Mouse (Mus musculus) limb, embryonic 14.5 days (tissue): ENCODE results near the gene Tmem204. TPM values are rescaled to one million over a fixed set of nuclear protein-coding genes. Genes with fewer than 3 reads are reported as not detected.

ENCODE experiments used
- ATAC-seq: fragments of 200-750 bp; cut with Nextera tagmentation; 2 replicates; pipeline ENCODE4 v1.8.0; 2017; ENCODE audit warnings: low read depth, moderate number of reproducible peaks, moderate TSS enrichment; ENCODE audit not compliant: low FRiP score
- DNase-seq: peaks from one replicate; pipeline ENCODE4 v3.0.0-alpha.2; 2015; ENCODE audit warnings: low spot score
- H3K27ac ChIP-seq: fragments of 300-500 bp; sonication (generic); replicated peaks from 2 replicates; pipeline ENCODE4 v1.5.1; 2014; ENCODE audit warnings: low read depth, mild to moderate bottlenecking, low read length, moderate library complexity, mixed read lengths
- H3K27me3 ChIP-seq: fragments of 300-500 bp; sonication (generic); 2 replicates; pipeline ENCODE4 v1.6.1; 2014; ENCODE audit warnings: low read length, mixed read lengths; ENCODE audit not compliant: control insufficient read depth, insufficient read depth
- H3K36me3 ChIP-seq: fragments of 300-500 bp; sonication (generic); 2 replicates; pipeline ENCODE4 v1.6.1; 2014; ENCODE audit warnings: mild to moderate bottlenecking, low read length, moderate library complexity, mixed read lengths; ENCODE audit not compliant: control insufficient read depth, insufficient read depth
- H3K4me1 ChIP-seq: fragments of 300-500 bp; sonication (generic); 2 replicates; pipeline ENCODE4 v1.6.1; 2014; ENCODE audit warnings: antibody characterized with exemption, low read length, mixed read lengths; ENCODE audit not compliant: control insufficient read depth, insufficient read depth
- H3K4me2 ChIP-seq: fragments of 300-500 bp; sonication (generic); replicated peaks from 2 replicates; pipeline ENCODE4 v1.6.1; 2014; ENCODE audit warnings: low read depth, mild to moderate bottlenecking, low read length, moderate library complexity; ENCODE audit not compliant: severe bottlenecking
- H3K4me3 ChIP-seq: fragments of 300-500 bp; sonication (generic); replicated peaks from 2 replicates; pipeline ENCODE4 v1.5.1; 2014; ENCODE audit warnings: low read length
- H3K9ac ChIP-seq: fragments of 300-500 bp; sonication (generic); 2 replicates; pipeline ENCODE4 v1.6.1; 2014; ENCODE audit warnings: mild to moderate bottlenecking, low read depth, low read length, moderate library complexity; ENCODE audit not compliant: severe bottlenecking
- H3K9me3 ChIP-seq: fragments of 300-500 bp; sonication (generic); 2 replicates; pipeline ENCODE4 v1.6.1; 2016; ENCODE audit warnings: low read length; ENCODE audit not compliant: control insufficient read depth
- POLR2A ChIP-seq: fragments of 200-500 bp; IDR thresholded peaks from 2 replicates; pipeline ENCODE4 v1.8.0; 2012; ENCODE audit warnings: inconsistent platforms, mild to moderate bottlenecking, moderate library complexity, borderline replicate concordance; ENCODE audit not compliant: insufficient read depth, insufficient read length; ENCODE audit errors: extremely low read depth
- WGBS: fragments of 180-500 bp; shearing (Covaris S2); extraction: QIAGEN DNeasy Blood & Tissue Kit; methylation state at CpG from one replicate; pipeline ENCODE4 v1.1.7; 2014; 5-methylcytosine and 5-hydroxymethylcytosine counted together
- polyA plus RNA-seq, 2 experiments: library from polyadenylated mRNA; depleted of rRNA in 1 of 2; stranded (reverse) in 1 of 2; unstranded in 1 of 2; fragments of >200 nt; fragmentation: Nextera tagmentation in 1 of 2; extraction: Ambion mirVana in 1 of 2; gene quantifications; 2 replicates each; pipeline versions ENCODE4 v1.2.1 to v1.2.3; 2012 to 2014

Gene Tmem204
- polyA plus RNA-seq, 2 experiments, result 12.1 to 17.3 TPM

DNA sequence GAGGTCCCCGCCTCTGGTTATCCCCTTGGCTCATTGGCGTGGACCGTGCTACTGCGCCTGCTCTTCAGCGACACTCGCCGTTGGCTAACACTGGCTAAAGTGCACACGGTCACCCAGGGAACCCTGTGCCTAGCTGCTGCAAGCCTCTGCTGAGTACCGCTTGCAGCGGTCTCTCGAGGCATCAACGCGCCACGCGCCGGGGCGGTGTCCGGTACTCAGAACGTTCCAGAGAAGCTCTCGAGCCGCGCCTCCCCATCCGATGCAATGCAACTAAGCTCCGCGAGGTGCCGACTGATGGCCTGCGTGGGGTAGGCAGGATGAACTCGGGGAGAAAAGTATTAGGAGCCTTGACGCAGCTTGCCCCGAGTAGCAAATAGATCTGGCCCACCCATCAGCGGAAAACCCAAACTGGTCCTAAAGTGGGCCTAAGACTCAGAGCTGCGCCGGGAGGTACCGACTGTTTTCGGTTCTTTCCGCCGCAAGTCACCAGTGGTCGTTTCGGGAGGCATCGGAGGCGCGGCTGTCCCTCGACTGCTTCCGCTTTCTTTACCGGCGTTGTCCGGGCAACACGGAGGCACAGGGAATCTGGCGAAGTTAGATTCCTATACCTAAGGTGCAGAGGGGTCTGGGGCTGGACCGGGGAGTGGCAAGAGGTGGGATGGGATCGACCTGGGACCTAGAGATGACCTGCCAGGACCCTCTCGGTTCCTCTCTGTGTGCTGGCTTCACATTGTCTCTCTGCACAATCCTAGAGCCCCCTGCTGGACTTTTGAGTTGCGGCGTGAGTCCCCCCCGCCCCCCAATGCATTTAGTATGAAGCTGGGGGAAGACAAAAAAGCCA lies 66.9 kb downstream of the Tmem204 start:
- H3K9me3 ChIP-seq, result no peaks in the 10 kb centered on the region
- ATAC-seq (peak; percentile 79), DNase-seq (peak; percentile 71)
- H3K4me1 ChIP-seq, result peaks cover 12% of the 10 kb centered on the region
- H3K27ac ChIP-seq, result peak overlapping the region; percentile 68
- peaks cover 18% of the 10 kb centered on the region for H3K36me3 ChIP-seq
- TF ChIP-seq POLR2A, result 0 out of 2 replicates have a peak, but pooled peaks have one; percentile 38
- no peaks in the 10 kb centered on the region for H3K27me3 ChIP-seq
- H3K4me3 ChIP-seq, result peak overlapping the region; percentile 98
- WGBS, result 0% methylated on average over 55 of the region's 55 CpGs
- peak overlapping the region; percentile 72 for H3K9ac ChIP-seq
- H3K4me2 ChIP-seq, result peak overlapping the region; percentile 91

- Histone ChIP-seq H3K4me1 (peaks cover 12% of the 10 kb centered on the region), H3K4me2 (peak within 1 kb of the TSS; percentile 91), H3K36me3 (peaks cover 26% of the 10 kb centered on the region), H3K27ac (peak within 1 kb of the TSS; percentile 74), H3K9me3 (no peaks in the 10 kb centered on the region), H3K27me3 (no peaks in the 10 kb centered on the region), H3K9ac (peak within 1 kb of the TSS; percentile 91), H3K4me3 (peak within 1 kb of the TSS; percentile 98)
- ATAC-seq (peak; percentile 98), DNase-seq (peak; percentile 100)
- under 1% methylated on average over 39 of the region's 62 CpGs for WGBS
- TF ChIP-seq POLR2A, result 0 out of 2 replicates have a peak, but pooled peaks have one; percentile 57
Observed at GRCm38 (mm10) chr17:25015655-25016291, 67.6 kb downstream of the Tmem204 start, which contains the start of the genes Cramp1l and Ift140. Gene Cramp1l, minus strand, starts transcription at chr17:25015788. Gene Ift140, plus strand, starts transcription at chr17:25016085.

DNA sequence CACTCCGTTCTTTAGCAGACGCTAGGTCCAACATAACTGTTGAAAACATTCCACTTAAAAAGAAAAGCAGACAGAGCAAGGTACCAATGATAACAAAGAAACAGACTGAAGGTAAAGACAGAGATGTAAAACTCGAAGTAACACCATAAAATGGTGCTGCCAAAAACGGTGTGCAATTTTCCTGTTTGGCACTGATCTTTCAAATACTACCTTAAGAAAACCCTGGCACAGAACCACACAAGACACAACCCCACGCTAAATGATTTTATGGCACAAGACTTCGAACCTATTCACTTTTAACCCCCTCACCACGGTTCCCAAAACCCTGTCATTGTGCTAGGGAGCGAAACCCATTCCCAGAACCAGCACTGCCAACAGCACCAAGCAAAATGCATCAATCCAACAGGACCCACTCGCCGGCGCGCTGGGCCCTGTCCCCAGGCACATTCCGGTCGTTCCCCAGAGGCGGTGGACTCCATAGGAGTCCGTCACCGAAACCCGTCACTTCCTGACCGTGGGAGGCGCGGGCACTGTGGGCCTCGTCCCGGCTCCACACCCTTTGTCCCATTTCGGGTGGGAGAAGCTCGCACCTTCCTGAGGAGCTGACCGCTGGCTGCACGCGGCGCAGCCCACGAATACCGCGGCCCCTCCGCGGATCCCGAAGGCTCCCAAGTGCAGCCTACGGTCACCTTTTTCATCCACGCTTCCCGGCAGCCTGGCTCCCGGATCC lies 68.4 kb downstream of the Tmem204 start:
- WGBS, result under 1% methylated on average over 33 of the region's 39 CpGs
- TF ChIP-seq POLR2A, result no peak
- no peak for ATAC-seq
- H3K27me3 ChIP-seq, result no peaks in the 10 kb centered on the region
- peaks cover 12% of the 10 kb centered on the region for H3K4me1 ChIP-seq
- peak overlapping the region; percentile 91 for H3K9ac ChIP-seq
- peaks cover 30% of the 10 kb centered on the region for H3K36me3 ChIP-seq
- peak; percentile 23 for DNase-seq
- H3K27ac ChIP-seq, result peak overlapping the region; percentile 74
- no peaks in the 10 kb centered on the region for H3K9me3 ChIP-seq
- peak overlapping the region; percentile 91 for H3K4me2 ChIP-seq
- H3K4me3 ChIP-seq, result peak overlapping the region; percentile 98

GRCm38 (mm10) chr17:25013606-25014501 lies 69.5 kb downstream of the Tmem204 start:
- Histone ChIP-seq H3K9me3 (no peaks in the 10 kb centered on the region), H3K4me2 (peak overlapping the region; percentile 91), H3K4me3 (peak overlapping the region; percentile 98), H3K4me1 (peaks cover 12% of the 10 kb centered on the region), H3K9ac (peak overlapping the region; percentile 91), H3K36me3 (peaks cover 40% of the 10 kb centered on the region), H3K27ac (peak overlapping the region; percentile 86), H3K27me3 (no peaks in the 10 kb centered on the region)
- DNase-seq (no peak), ATAC-seq (no peak)
- 0 out of 2 replicates have a peak, but pooled peaks have one; percentile 5 for TF ChIP-seq POLR2A
- under 1% methylated on average over 37 of the region's 81 CpGs for WGBS

Other genes with a start within 250 kb of the Tmem204 start
- gene Hagh, start 243.4 kb downstream of the Tmem204 start, polyA plus RNA-seq (2012; rRNA removed), result 23.9 and 25.7 TPM in 2 replicates
- 29.4 and 35.4 TPM in 2 replicates for gene Hagh, start 243.4 kb downstream of the Tmem204 start, polyA plus RNA-seq (2014; fragmentation: Nextera tagmentation; extraction: Ambion mirVana)
- gene Fahd1, start 233.2 kb downstream of the Tmem204 start, polyA plus RNA-seq (2012; rRNA removed), result 12.8 and 14.8 TPM in 2 replicates
- 16.5 and 17.4 TPM in 2 replicates for gene Fahd1, start 233.2 kb downstream of the Tmem204 start, polyA plus RNA-seq (2014; fragmentation: Nextera tagmentation; extraction: Ambion mirVana)
- 0.10 and 0.24 TPM in 2 replicates for gene Igfals, start 217.6 kb downstream of the Tmem204 start, polyA plus RNA-seq (2012; rRNA removed)
- gene Igfals, start 217.6 kb downstream of the Tmem204 start, polyA plus RNA-seq (2014; fragmentation: Nextera tagmentation; extraction: Ambion mirVana), result 0.08 and 0.18 TPM in 2 replicates
- gene Nubp2, start 197.2 kb downstream of the Tmem204 start, polyA plus RNA-seq (2012; rRNA removed), result 27.4 and 31.2 TPM in 2 replicates
- 54.0 and 55.5 TPM in 2 replicates for gene Nubp2, start 197.2 kb downstream of the Tmem204 start, polyA plus RNA-seq (2014; fragmentation: Nextera tagmentation; extraction: Ambion mirVana)
- gene Spsb3, start 196.9 kb downstream of the Tmem204 start, polyA plus RNA-seq (2012; rRNA removed), result 49.6 and 53.4 TPM in 2 replicates
- gene Spsb3, start 196.9 kb downstream of the Tmem204 start, polyA plus RNA-seq (2014; fragmentation: Nextera tagmentation; extraction: Ambion mirVana), result 39.4 and 40.8 TPM in 2 replicates
- gene Eme2, start 188.5 kb downstream of the Tmem204 start, polyA plus RNA-seq (2012; rRNA removed), result 39.1 and 43.9 TPM in 2 replicates
- gene Eme2, start 188.5 kb downstream of the Tmem204 start, polyA plus RNA-seq (2014; fragmentation: Nextera tagmentation; extraction: Ambion mirVana), result 28.7 and 28.9 TPM in 2 replicates
- gene Mrps34, start 188.5 kb downstream of the Tmem204 start, polyA plus RNA-seq (2012; rRNA removed), result 101 and 121 TPM in 2 replicates
- 82.1 and 82.7 TPM in 2 replicates for gene Mrps34, start 188.5 kb downstream of the Tmem204 start, polyA plus RNA-seq (2014; fragmentation: Nextera tagmentation; extraction: Ambion mirVana)
- 30.3 and 36.5 TPM in 2 replicates for gene Nme3, start 187.1 kb downstream of the Tmem204 start, polyA plus RNA-seq (2012; rRNA removed)
- gene Nme3, start 187.1 kb downstream of the Tmem204 start, polyA plus RNA-seq (2014; fragmentation: Nextera tagmentation; extraction: Ambion mirVana), result 47.6 and 48.4 TPM in 2 replicates
- gene Mapk8ip3, start 146.6 kb downstream of the Tmem204 start, polyA plus RNA-seq (2012; rRNA removed), result 186 and 210 TPM in 2 replicates
- 41.4 and 46.4 TPM in 2 replicates for gene Mapk8ip3, start 146.6 kb downstream of the Tmem204 start, polyA plus RNA-seq (2014; fragmentation: Nextera tagmentation; extraction: Ambion mirVana)
- gene Jpt2, start 122.9 kb downstream of the Tmem204 start, polyA plus RNA-seq (2012; rRNA removed), result 85.4 and 89.6 TPM in 2 replicates
- gene Jpt2, start 122.9 kb downstream of the Tmem204 start, polyA plus RNA-seq (2014; fragmentation: Nextera tagmentation; extraction: Ambion mirVana), result 98.7 and 99.0 TPM in 2 replicates
- 33.5 and 41.9 TPM in 2 replicates for gene Cramp1l, start 67.8 kb downstream of the Tmem204 start, polyA plus RNA-seq (2012; rRNA removed)
- gene Cramp1l, start 67.8 kb downstream of the Tmem204 start, polyA plus RNA-seq (2014; fragmentation: Nextera tagmentation; extraction: Ambion mirVana), result 8.1 and 10.0 TPM in 2 replicates
- gene Ift140, start 67.5 kb downstream of the Tmem204 start, polyA plus RNA-seq (2012; rRNA removed), result 18.5 and 20.4 TPM in 2 replicates
- 15.3 and 16.4 TPM in 2 replicates for gene Ift140, start 67.5 kb downstream of the Tmem204 start, polyA plus RNA-seq (2014; fragmentation: Nextera tagmentation; extraction: Ambion mirVana)
- gene Telo2, start 32.4 kb upstream of the Tmem204 start, polyA plus RNA-seq (2012; rRNA removed), result 41.7 and 51.0 TPM in 2 replicates
- gene Telo2, start 32.4 kb upstream of the Tmem204 start, polyA plus RNA-seq (2014; fragmentation: Nextera tagmentation; extraction: Ambion mirVana), result 31.1 and 43.0 TPM in 2 replicates
- 1.8 and 2.3 TPM in 2 replicates for gene Ptx4, start 37.2 kb upstream of the Tmem204 start, polyA plus RNA-seq (2012; rRNA removed)
- gene Ptx4, start 37.2 kb upstream of the Tmem204 start, polyA plus RNA-seq (2014; fragmentation: Nextera tagmentation; extraction: Ambion mirVana), result 2.0 and 2.7 TPM in 2 replicates
- 32.4 and 40.1 TPM in 2 replicates for gene Clcn7, start 49.8 kb upstream of the Tmem204 start, polyA plus RNA-seq (2012; rRNA removed)
- gene Clcn7, start 49.8 kb upstream of the Tmem204 start, polyA plus RNA-seq (2014; fragmentation: Nextera tagmentation; extraction: Ambion mirVana), result 21.3 and 26.3 TPM in 2 replicates
- gene Ccdc154, start 78.9 kb upstream of the Tmem204 start, polyA plus RNA-seq (2012; rRNA removed), result 0.03 TPM in 1 of 2 replicates, not detected in the other
- not detected in 2 replicates for gene Ccdc154, start 78.9 kb upstream of the Tmem204 start, polyA plus RNA-seq (2014; fragmentation: Nextera tagmentation; extraction: Ambion mirVana)
- not detected in 2 replicates for gene Gm38655, start 91.9 kb upstream of the Tmem204 start, polyA plus RNA-seq (2012; rRNA removed)
- gene Gm38655, start 91.9 kb upstream of the Tmem204 start, polyA plus RNA-seq (2014; fragmentation: Nextera tagmentation; extraction: Ambion mirVana), result not detected in 2 replicates
- gene BC003965, start 101.0 kb upstream of the Tmem204 start, polyA plus RNA-seq (2012; rRNA removed), result 27.1 and 27.3 TPM in 2 replicates
- gene BC003965, start 101.0 kb upstream of the Tmem204 start, polyA plus RNA-seq (2014; fragmentation: Nextera tagmentation; extraction: Ambion mirVana), result 28.6 and 28.8 TPM in 2 replicates
- 18.0 and 22.1 TPM in 2 replicates for gene Unkl, start 104.8 kb upstream of the Tmem204 start, polyA plus RNA-seq (2012; rRNA removed)
- gene Unkl, start 104.8 kb upstream of the Tmem204 start, polyA plus RNA-seq (2014; fragmentation: Nextera tagmentation; extraction: Ambion mirVana), result 6.1 and 6.3 TPM in 2 replicates
- 29.4 and 34.7 TPM in 2 replicates for gene Gnptg, start 156.5 kb upstream of the Tmem204 start, polyA plus RNA-seq (2012; rRNA removed)
- gene Gnptg, start 156.5 kb upstream of the Tmem204 start, polyA plus RNA-seq (2014; fragmentation: Nextera tagmentation; extraction: Ambion mirVana), result 30.9 and 33.4 TPM in 2 replicates
- gene Tsr3, start 156.6 kb upstream of the Tmem204 start, polyA plus RNA-seq (2012; rRNA removed), result 40.6 and 43.7 TPM in 2 replicates
- 46.3 and 47.9 TPM in 2 replicates for gene Tsr3, start 156.6 kb upstream of the Tmem204 start, polyA plus RNA-seq (2014; fragmentation: Nextera tagmentation; extraction: Ambion mirVana)
- 1.5 and 1.9 TPM in 2 replicates for gene Baiap3, start 172.8 kb upstream of the Tmem204 start, polyA plus RNA-seq (2012; rRNA removed)
- gene Baiap3, start 172.8 kb upstream of the Tmem204 start, polyA plus RNA-seq (2014; fragmentation: Nextera tagmentation; extraction: Ambion mirVana), result 0.89 and 1.5 TPM in 2 replicates
- 434 and 540 TPM in 2 replicates for gene Ube2i, start 191.0 kb upstream of the Tmem204 start, polyA plus RNA-seq (2012; rRNA removed)
- 533 and 582 TPM in 2 replicates for gene Ube2i, start 191.0 kb upstream of the Tmem204 start, polyA plus RNA-seq (2014; fragmentation: Nextera tagmentation; extraction: Ambion mirVana)
- 6.0 and 8.5 TPM in 2 replicates for gene Prss34, start 214.8 kb upstream of the Tmem204 start, polyA plus RNA-seq (2012; rRNA removed)
- 6.7 and 10.6 TPM in 2 replicates for gene Prss34, start 214.8 kb upstream of the Tmem204 start, polyA plus RNA-seq (2014; fragmentation: Nextera tagmentation; extraction: Ambion mirVana)
- 0.13 TPM in 1 of 2 replicates, not detected in the other for gene Prss28, start 225.1 kb upstream of the Tmem204 start, polyA plus RNA-seq (2012; rRNA removed)
- gene Prss28, start 225.1 kb upstream of the Tmem204 start, polyA plus RNA-seq (2014; fragmentation: Nextera tagmentation; extraction: Ambion mirVana), result not detected in 2 replicates
- gene Prss29, start 235.1 kb upstream of the Tmem204 start, polyA plus RNA-seq (2012; rRNA removed), result not detected in 2 replicates
- gene Prss29, start 235.1 kb upstream of the Tmem204 start, polyA plus RNA-seq (2014; fragmentation: Nextera tagmentation; extraction: Ambion mirVana), result not detected in 2 replicates